Comparison of ENCODE assay signal across 8 mouse cellular contexts in genomic region chr8:125557391-125558108, GRCm38 (mm10). TPM values are rescaled to one million over a fixed set of nuclear protein-coding genes. Genes with fewer than 3 reads are reported as not detected.
DNase-seq lines count a peak whose midpoint lies in the region; ATAC-seq and TF ChIP-seq lines count a peak whose summit lies in the region.

No protein-coding gene starts in this region.

- 58% methylated on average over 10 of the region's 10 CpGs for WGBS in liver, adult 2 months
- WGBS in liver, embryonic 12.5 days (ENCODE audit: insufficient replicate concordance): 64% methylated on average over 10 of the region's 10 CpGs
- 53% methylated on average over 10 of the region's 10 CpGs for WGBS in embryonic facial prominence, embryonic 13.5 days
- WGBS in intestine, embryonic 15.5 days: 51% methylated on average over 10 of the region's 10 CpGs
- 83% methylated on average over 10 of the region's 10 CpGs for WGBS in cerebellum, adult 2 months

- H3K36me3 ChIP-seq in liver, adult 2 months (ENCODE audit: control insufficient read depth, insufficient read depth, low read length): no peaks in the 10 kb centered on the region
- no peaks in the 10 kb centered on the region for H3K36me3 ChIP-seq in liver, embryonic 12.5 days
- 0 out of 2 replicates have a peak, but pooled peaks cover 3% of the 10 kb centered on the region for H3K36me3 ChIP-seq in embryonic facial prominence, embryonic 13.5 days
- no peaks in the 10 kb centered on the region for H3K36me3 ChIP-seq in intestine, embryonic 15.5 days

- H3K9me3 ChIP-seq in liver, embryonic 12.5 days (replicated peaks): no peaks in the 10 kb centered on the region
- H3K9me3 ChIP-seq in embryonic facial prominence, embryonic 13.5 days: no peaks in the 10 kb centered on the region
- no peaks in the 10 kb centered on the region for H3K9me3 ChIP-seq in intestine, embryonic 15.5 days

- peak; percentile 54 for DNase-seq in liver, adult 2 months (ENCODE audit: extremely low read depth, low read depth, low spot score)
- no peak for DNase-seq in embryo, embryonic 10 days (ENCODE audit: low spot score)
- no peak for DNase-seq in cerebellum, adult 2 months
- no peak for DNase-seq in cerebellum, adult 18-20 months

- peaks cover 9% of the 10 kb centered on the region for H3K4me1 ChIP-seq in liver, adult 2 months (ENCODE audit: control insufficient read depth, insufficient read depth, low read length)
- peaks cover 29% of the 10 kb centered on the region for H3K4me1 ChIP-seq in liver, embryonic 12.5 days
- H3K4me1 ChIP-seq in embryonic facial prominence, embryonic 13.5 days: peaks cover 79% of the 10 kb centered on the region
- peaks cover 49% of the 10 kb centered on the region for H3K4me1 ChIP-seq in intestine, embryonic 15.5 days (replicated peaks)
- peaks cover 40% of the 10 kb centered on the region for H3K4me1 ChIP-seq in cerebellum, adult 2 months (ENCODE audit: control insufficient read depth, insufficient read depth, low read length)

- no peak overlapping the region for H3K4me2 ChIP-seq in liver, embryonic 12.5 days
- H3K4me2 ChIP-seq in embryonic facial prominence, embryonic 13.5 days: peak overlapping the region; percentile 47
- no peak overlapping the region for H3K4me2 ChIP-seq in intestine, embryonic 15.5 days (replicated peaks)

- H3K27me3 ChIP-seq in liver, adult 2 months (ENCODE audit: control insufficient read depth, insufficient read depth, low read length): no peaks in the 10 kb centered on the region
- peaks cover 31% of the 10 kb centered on the region for H3K27me3 ChIP-seq in liver, embryonic 12.5 days (replicated peaks)
- H3K27me3 ChIP-seq in embryonic facial prominence, embryonic 13.5 days: peaks cover 11% of the 10 kb centered on the region; the same call in 1 of the 2 replicates
- H3K27me3 ChIP-seq in intestine, embryonic 15.5 days (replicated peaks): no peaks in the 10 kb centered on the region
- H3K27me3 ChIP-seq in cerebellum, adult 2 months (ENCODE audit: control insufficient read depth, insufficient read depth, low read length): no peaks in the 10 kb centered on the region

- TF ChIP-seq POLR2A in liver, adult 2 months (IDR thresholded peaks at IDR 0.05; ENCODE audit: extremely low read depth, insufficient read depth, low read length): no peak
- TF ChIP-seq POLR2A in cerebellum, adult 2 months (IDR thresholded peaks at IDR 0.05; ENCODE audit: borderline replicate concordance, insufficient read depth, low read length): no peak

- ATAC-seq in liver, embryonic 12.5 days: no peak
- no peak for ATAC-seq in embryonic facial prominence, embryonic 13.5 days (ENCODE audit: insufficient number of reproducible peaks, insufficient read depth, low FRiP score, low TSS enrichment, low read depth)
- ATAC-seq in intestine, embryonic 15.5 days: 0 out of 2 replicates have a peak, but pooled peaks have one; percentile 13
- peak; percentile 17; the same call in 1 of the 2 replicates for ATAC-seq in neutrophil, adult 5-6 weeks (ENCODE audit: extremely low read depth, insufficient number of reproducible peaks, low FRiP score, poor library complexity, severe bottlenecking)

- TF ChIP-seq CTCF in liver, adult 2 months (IDR thresholded peaks at IDR 0.05; ENCODE audit: low read depth, low read length): no peak
- no peak for TF ChIP-seq CTCF in cerebellum, adult 2 months (IDR thresholded peaks at IDR 0.05; ENCODE audit: borderline replicate concordance, insufficient read depth, low read depth, low read length)

- no peak overlapping the region for H3K27ac ChIP-seq in liver, adult 2 months (replicated peaks; ENCODE audit: insufficient read depth, low read depth, low read length)
- no peak overlapping the region for H3K27ac ChIP-seq in liver, embryonic 12.5 days
- H3K27ac ChIP-seq in embryonic facial prominence, embryonic 13.5 days: peak overlapping the region; percentile 40; the same call in 1 of the 2 replicates
- H3K27ac ChIP-seq in intestine, embryonic 15.5 days: 0 out of 2 replicates have a peak overlapping the region, but pooled peaks have one; percentile 32
- H3K27ac ChIP-seq in cerebellum, adult 2 months (ENCODE audit: insufficient read depth, low read length): no peak overlapping the region

- H3K9ac ChIP-seq in liver, adult 2 months (ENCODE audit: low read depth, low read length): no peak overlapping the region
- no peak overlapping the region for H3K9ac ChIP-seq in liver, embryonic 12.5 days
- no peak overlapping the region for H3K9ac ChIP-seq in embryonic facial prominence, embryonic 13.5 days
- H3K9ac ChIP-seq in intestine, embryonic 15.5 days: no peak overlapping the region

- peaks cover 13% of the 10 kb centered on the region; the same call in 1 of the 2 replicates for H3K79me2 ChIP-seq in liver, adult 2 months (ENCODE audit: control insufficient read depth, insufficient read depth, low read length)

- no peak overlapping the region for H3K4me3 ChIP-seq in liver, adult 2 months (ENCODE audit: insufficient read depth, low read depth, low read length)
- no peak overlapping the region for H3K4me3 ChIP-seq in liver, embryonic 12.5 days
- H3K4me3 ChIP-seq in embryonic facial prominence, embryonic 13.5 days: no peak overlapping the region
- no peak overlapping the region for H3K4me3 ChIP-seq in intestine, embryonic 15.5 days (replicated peaks)
- H3K4me3 ChIP-seq in cerebellum, adult 2 months (replicated peaks; ENCODE audit: insufficient read depth, low read depth, low read length): no peak overlapping the region

RNA-seq across cellular contexts. Expression of gene Sipa1l2, which starts 12.1 kb away (rescaled TPM):
- total RNA-seq in liver, adult 2 months (2014; rRNA removed): 2.5 and 3.6 TPM in 2 replicates
- 1.5 TPM in 2 replicates for polyA plus RNA-seq in liver, adult 2 months (2012; rRNA removed)
- polyA plus RNA-seq in liver, embryonic 12.5 days (2016; fragmentation: Nextera tagmentation; extraction: Ambion mirVana): 1.9 and 2.3 TPM in 2 replicates
- polyA plus RNA-seq in embryonic facial prominence, embryonic 13.5 days (2015; fragmentation: Nextera tagmentation; extraction: Ambion mirVana): 17.9 and 18.0 TPM in 2 replicates
- polyA plus RNA-seq in intestine, embryonic 15.5 days (2015; fragmentation: Nextera tagmentation; extraction: Ambion mirVana): 7.4 and 7.6 TPM in 2 replicates
- total RNA-seq in neutrophil, adult 5-6 weeks (2017): 36.1 and 39.0 TPM in 2 replicates
- 33.3 and 35.6 TPM in 2 replicates for polyA plus RNA-seq in cerebellum, adult 2 months (2012; rRNA removed)

Comparison
In these comparisons a context has a peak if more than half of its experiments do, and no peak if none do; other contexts are left out.
1. H3K27ac ChIP-seq: peak in embryonic facial prominence, embryonic 13.5 days (single experiment) and intestine, embryonic 15.5 days (single experiment); none in liver, adult 2 months (single experiment), liver, embryonic 12.5 days (single experiment) and cerebellum, adult 2 months (single experiment).
2. ATAC-seq: peak in intestine, embryonic 15.5 days (single experiment) and neutrophil, adult 5-6 weeks (single experiment); none in liver, embryonic 12.5 days (single experiment) and embryonic facial prominence, embryonic 13.5 days (single experiment).